Mouse (Mus musculus): ENCODE measurements at regions not wholly inside any gene's neighbourhood (a gene's known extent, or its start where the extent isn't known, plus 50 kb on each side); places are given as distances from the start of the nearest gene placed in this dataset.

- no peak for DNase-seq (ENCODE audit: low spot score)
These were observed 99.8 kb downstream of the Lrrn1 start for GRCm38 (mm10) chr6:107629376-107629775.

- DNase-seq (ENCODE audit: low spot score), result no peak
These were observed 116.2 kb downstream of the Lrrn1 start for GRCm38 (mm10) chr6:107645751-107646150.

DNA sequence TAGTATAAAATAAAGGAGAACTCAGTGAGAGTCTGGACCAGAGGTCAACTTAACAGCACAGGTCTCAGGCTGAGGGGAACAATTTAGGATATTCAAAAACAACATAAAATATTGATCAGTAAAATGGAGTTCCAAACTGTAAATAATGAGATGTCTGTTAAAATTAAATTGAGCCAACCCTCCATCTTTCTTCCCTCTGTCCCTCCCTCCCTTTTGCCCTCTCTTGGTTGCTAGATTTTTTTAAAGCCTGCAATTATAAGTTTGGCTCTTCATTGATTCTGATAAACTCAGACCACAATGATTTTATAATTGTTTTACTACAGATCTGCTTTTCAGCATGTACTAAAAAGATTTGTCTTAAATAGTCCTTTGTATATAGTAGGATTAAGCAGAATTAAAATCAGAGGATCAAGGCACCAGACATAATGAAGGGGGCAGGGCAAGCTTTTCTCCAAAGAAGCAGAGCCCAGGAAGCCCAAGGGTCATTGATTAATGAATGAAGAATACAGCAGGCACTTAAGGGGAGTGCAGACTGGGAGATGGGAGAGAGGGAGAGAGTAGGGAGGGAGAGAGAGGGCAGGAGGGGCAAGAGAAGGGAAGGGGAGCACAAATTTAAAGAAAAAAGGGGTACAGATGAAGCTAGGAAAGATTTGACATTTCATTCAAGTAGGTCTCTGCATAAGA, 124.4 kb downstream of the Lrrn1 start:
- no peak for DNase-seq (ENCODE audit: low spot score)

- DNase-seq (ENCODE audit: low spot score), result no peak
These were observed 128.2 kb downstream of the Lrrn1 start for GRCm38 (mm10) chr6:107657805-107658204.

DNA sequence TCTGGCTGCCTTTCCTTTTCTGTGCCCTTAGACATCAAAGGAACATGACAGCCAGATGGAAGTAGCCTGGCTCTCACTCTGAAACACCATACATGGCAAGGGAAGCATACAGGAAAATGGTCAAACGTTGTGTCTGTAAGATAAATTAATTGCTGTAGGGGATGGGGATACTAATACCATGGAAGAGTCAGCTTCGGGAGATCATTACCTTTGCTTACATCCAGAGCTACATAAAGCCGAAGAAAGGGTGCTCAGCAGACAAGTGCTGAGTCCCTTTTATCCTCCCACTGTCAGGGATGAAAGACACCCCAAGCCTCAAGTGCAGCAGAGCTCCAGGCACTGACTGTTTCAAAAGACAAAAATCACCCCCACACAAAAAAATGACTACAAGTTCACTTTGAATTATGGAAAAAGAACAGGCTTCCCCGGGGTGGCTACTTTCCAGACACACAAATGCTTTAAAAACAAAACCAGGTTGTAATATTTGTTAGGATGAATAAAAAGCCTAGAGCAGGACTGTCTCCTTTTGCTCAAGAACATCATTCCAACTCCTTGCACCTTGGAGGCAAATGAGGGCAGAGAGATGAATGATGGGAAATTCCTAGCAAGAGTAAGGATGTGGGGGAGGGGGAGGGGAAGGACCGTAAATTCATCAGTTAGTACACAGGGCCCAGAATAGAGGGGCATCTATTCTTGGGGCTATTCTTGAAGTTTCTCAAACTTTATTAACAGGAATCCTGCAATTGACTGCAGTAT, 131.6 kb downstream of the Lrrn1 start:
- no peak for DNase-seq (ENCODE audit: low spot score)

DNA sequence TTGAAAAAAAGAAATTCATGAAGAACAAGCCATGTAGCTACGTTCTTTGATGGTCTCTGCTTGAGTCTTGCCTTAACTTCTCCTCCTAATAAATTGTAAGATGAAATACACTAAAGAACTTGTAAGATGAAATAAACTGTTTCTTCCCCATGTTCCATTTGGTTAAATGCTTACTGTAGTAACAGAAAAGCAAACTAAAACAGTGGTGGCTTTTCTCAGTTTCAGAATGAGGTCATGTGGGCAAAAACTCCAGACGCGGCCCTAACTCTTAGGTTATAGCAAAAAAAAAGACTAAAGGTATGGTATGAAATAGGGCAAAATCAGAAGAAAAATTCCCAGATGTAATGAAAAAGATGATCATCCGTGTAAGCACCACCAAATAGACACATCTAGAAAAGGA, 169.7 kb downstream of the Lrrn1 start:
- DNase-seq (ENCODE audit: low spot score), result no peak

GRCm38 (mm10) chr6:107708185-107708584, 178.6 kb downstream of the Lrrn1 start:
- no peak for DNase-seq (ENCODE audit: low spot score)

DNA sequence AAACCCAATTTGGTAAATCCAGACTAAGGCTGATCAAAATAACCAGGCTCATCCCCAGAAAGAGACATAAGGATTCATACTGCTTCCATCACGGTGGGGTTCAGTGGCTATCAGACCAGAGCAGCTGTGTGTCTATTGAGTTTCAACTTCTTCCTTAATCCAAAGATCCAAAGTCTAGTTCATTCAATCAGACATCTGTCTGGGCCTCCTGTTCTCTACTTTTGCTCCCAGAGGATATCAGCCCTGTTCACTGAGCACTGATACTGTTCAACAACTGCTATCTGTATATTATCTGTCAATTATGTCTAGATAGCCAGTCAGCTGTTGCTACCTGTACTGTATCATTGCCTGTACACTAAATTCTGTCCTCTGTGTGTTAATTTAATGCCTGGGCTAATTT, 179.0 kb downstream of the Lrrn1 start:
- no peak for DNase-seq (ENCODE audit: low spot score)

- DNase-seq (ENCODE audit: low spot score), result peak; percentile 44
These were observed 180.8 kb downstream of the Lrrn1 start for GRCm38 (mm10) chr6:107710360-107710759.

GRCm38 (mm10) chr6:107711181-107712087, 181.9 kb downstream of the Lrrn1 start:
- no peak for DNase-seq (ENCODE audit: low spot score)

DNA sequence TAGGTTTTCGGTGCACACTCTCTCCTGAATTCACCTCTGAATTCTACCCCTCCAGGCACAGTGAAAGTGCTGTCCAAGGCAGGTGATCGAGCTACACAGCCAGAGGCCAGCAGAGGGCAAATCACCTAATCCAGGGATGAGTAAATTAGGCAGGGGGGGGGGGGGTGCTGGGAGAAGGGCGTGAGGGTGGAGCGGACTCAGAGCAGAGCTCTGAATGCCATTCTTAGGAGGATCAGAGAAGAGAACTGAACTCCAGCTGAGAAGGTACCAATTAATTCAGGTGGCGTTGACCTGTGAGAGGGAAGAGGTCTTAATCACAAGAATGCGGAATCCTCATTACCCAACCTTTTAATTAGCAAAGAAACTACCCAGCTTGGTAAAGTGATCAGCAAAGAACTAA, 183.5 kb downstream of the Lrrn1 start:
- DNase-seq (ENCODE audit: low spot score), result no peak

DNA sequence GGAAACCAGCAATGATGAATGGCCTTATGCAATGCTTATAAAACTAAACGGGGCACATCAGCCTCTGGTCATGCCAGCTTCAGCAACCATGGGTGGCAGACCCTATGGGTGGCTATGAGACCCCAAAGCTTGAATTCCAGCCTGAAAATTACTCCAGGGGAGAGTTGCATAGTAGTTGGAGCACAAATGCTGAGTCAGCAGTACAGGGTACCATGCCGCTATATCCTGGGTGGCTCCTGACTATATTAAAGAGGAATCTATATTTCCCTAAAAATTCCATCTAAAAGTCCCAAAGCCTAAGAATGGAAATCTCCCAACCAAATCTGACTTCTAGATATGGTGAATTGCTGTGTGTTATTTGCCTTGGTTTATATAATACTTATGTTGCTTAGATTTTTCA, 187.6 kb downstream of the Lrrn1 start:
- DNase-seq (ENCODE audit: low spot score), result no peak

DNA sequence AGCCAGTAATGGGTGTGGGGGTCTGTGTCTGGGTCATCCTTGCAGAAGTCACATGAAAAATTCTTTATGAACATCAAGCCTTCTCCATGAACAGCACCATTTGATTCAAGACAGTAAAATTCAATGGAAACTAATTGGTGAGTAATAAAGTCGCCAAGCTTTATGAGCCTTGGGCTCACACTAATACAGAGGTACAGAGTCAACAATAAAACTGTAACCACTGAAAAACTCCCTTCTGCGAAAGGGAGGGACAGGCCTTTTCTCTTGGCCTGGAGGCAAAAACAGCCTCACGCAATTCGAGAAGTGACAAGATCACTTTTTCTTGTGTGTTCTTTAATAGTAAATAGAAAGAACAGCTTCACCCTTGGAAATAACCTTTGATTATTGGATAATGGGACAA, 200.7 kb downstream of the Lrrn1 start:
- no peak for DNase-seq (ENCODE audit: low spot score)

DNA sequence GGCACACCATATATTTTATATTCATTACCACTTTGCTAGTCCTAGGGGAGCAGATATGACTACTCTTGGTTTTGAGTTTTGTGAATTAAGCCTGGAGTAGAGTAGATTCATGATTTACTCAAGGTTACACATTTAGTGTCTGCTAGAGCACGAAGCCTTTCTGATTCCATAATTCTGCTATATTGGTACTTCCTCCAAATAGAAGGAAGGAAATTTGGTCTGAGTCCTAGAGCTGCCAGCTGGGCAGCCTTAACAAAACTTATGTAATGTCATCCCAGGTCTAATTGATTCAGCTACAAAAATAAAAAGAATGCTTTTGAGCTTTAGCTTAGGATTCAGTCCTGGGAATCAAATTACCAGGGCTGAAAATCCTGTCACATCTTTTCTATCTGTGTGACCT, 205.2 kb downstream of the Lrrn1 start:
- no peak for DNase-seq (ENCODE audit: low spot score)

DNA sequence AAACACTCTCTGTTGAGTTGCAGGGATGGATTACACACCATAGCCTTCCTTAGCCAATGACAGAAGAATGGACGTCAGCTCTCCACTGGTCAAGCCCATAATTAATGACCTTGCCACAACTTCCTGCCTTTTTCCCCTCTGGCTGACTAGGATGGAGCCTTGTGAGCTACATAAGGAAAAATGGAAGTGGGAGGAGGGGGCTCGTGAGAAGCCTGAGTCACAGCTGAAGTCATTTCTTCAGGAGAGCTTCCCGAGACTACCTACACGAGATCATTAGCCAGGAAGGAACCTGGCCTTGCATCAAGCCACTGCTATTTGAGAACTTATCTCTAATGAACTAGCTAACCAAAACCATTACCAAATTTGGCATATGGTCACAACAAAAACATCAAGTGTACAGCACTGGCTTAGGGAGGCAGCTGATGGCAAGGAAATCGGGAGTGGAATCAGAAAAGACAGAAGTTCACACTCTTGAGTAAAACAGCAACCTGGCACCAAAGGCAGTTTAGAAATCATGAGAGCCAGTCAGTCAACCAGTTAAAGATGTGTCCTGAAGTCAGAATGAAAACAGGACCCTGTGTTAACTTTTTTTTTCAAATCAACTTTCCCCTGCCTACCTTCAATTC, 219.7 kb downstream of the Lrrn1 start:
- no peak for DNase-seq (ENCODE audit: low spot score)

DNA sequence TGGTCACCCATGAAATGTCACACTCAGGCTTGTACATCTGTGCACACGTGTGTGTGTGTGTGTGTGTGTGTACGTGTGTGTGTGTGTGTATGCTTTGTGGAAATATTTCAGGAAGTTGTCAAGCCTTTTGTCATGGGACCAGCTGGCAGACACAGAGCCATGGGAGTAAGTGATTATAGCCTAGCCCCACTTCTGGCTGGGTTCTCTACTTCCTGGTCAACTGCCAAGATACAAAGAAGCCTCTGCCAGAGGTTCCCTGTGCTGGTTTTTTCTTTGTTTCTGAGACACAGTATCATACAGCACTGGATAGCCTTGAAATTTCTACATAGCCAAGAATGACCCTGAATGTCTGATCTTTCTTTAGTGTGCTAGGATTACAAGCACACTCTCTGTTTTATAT, 220.2 kb downstream of the Lrrn1 start:
- DNase-seq (ENCODE audit: low spot score), result no peak

DNA sequence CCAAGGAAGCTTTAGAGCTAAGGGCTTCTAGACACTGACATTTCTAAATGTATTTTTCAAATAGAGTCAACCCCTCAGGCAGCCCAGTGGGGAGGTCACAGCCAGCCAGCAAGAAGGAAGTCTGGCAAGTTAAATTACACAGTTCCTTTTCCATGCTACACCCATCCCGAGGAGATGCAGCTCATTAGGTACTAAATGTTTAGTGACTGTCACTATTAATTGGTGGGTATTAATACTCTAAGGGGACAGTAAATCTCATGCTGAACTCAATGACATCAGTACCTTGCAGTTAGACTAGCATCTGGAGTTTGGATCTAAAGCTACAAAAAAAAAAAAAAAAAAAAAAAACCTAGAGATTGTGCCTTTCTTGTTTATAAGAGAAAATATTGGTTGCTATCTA, 222.6 kb downstream of the Lrrn1 start:
- DNase-seq (ENCODE audit: low spot score), result no peak

- DNase-seq (ENCODE audit: low spot score), result no peak
These were observed 225.6 kb downstream of the Lrrn1 start for GRCm38 (mm10) chr6:107755158-107755557.

- no peak for DNase-seq (ENCODE audit: low spot score)
These were observed 241.4 kb downstream of the Lrrn1 start for GRCm38 (mm10) chr6:107770834-107771470.

GRCm38 (mm10) chr6:107784998-107785397, 255.4 kb downstream of the Lrrn1 start:
- no peak for DNase-seq (ENCODE audit: low spot score)

- DNase-seq (ENCODE audit: low spot score), result no peak
These were observed 258.8 kb downstream of the Lrrn1 start for GRCm38 (mm10) chr6:107788224-107788893.

Measured in testis, postnatal 10 days (tissue).